Mouse (Mus musculus) layer of hippocampus, adult 18-20 months (tissue): ENCODE measurements at regions not wholly inside any gene's neighbourhood (a gene's known extent, or its start where the extent isn't known, plus 50 kb on each side); places are given as distances from the start of the nearest gene placed in this dataset.
"Not testable (repeated sequence)": the region's sequence is repeated elsewhere in the genome, so short reads cannot be mapped to it uniquely, and the experiment has no call there.

ENCODE experiments used
- DNase-seq, 2 experiments: peaks; one replicate each; pipeline ENCODE4 v3.0.0; 2022; ENCODE audit warnings: low spot score in 2 of 2

DNA sequence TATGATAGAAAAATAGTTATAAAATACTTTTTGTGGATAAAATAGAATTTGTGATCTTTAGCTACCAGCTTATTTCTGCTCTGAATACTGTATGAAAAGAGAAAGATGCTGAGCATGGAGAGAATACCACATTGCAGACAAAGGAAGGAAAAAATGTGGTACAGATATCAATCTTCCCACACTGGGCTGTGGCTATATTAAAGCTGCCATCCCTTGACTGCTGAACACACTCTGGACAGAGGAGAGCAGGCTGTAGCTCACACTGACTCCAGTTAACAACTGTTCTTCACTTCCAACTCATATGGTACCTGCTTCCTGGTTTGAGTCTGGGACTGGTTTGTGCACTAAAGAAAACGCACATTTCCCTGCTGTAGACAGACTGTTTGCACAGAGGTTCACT is 76.7 kb upstream of the Try4 start:
- DNase-seq: no peak

- no peak for DNase-seq
Measured at GRCm38 (mm10) chr6:41218415-41218814, 83.7 kb upstream of the Try4 start.

GRCm38 (mm10) chr6:41215857-41216256 is 86.2 kb upstream of the Try4 start:
- no peak for DNase-seq

DNA sequence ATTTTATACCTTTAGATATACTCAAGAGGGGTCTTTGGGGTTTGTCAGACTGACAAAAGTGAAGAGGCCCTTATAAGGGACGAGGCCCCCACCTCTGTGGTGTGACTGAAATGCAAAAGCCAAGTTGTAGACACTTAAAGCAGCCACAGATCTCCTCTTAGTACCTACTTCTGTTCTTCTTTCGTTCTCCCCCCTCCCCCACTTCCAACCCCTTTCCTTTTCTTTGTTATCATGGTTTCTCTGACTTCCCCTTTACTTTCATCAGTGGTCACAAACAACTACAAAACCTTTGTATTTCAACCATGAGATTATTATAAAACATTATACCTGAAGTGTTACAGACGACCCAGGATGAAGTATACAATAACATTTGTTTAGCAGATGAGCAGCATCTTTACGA is 96.2 kb upstream of the Try4 start:
- DNase-seq: no peak

GRCm38 (mm10) chr6:41202882-41203281 is 99.2 kb upstream of the Try4 start:
- DNase-seq: no peak

- no peak for DNase-seq
Measured at GRCm38 (mm10) chr6:41202302-41202701, 99.8 kb upstream of the Try4 start.

DNA sequence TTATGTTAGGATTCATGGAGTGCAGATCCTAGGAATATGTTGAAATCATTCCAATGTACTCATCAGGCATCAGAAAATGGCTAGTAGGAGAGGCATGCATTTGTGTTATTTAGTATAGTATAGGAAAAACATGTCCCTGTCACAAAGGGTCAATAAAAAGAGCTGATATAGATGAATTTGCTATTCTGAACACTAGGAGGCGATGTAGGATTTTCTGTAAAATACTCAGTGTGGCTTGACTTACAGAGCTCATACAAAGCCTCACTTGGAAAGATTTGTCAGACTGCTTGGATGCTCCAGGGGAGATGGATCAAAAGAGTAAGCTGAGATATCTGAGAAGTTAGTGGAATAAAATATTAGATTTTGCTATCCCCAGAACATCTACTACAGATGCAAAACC is 107.6 kb upstream of the Try4 start:
- DNase-seq: peak in 1 of 2 experiments; percentile 18

DNA sequence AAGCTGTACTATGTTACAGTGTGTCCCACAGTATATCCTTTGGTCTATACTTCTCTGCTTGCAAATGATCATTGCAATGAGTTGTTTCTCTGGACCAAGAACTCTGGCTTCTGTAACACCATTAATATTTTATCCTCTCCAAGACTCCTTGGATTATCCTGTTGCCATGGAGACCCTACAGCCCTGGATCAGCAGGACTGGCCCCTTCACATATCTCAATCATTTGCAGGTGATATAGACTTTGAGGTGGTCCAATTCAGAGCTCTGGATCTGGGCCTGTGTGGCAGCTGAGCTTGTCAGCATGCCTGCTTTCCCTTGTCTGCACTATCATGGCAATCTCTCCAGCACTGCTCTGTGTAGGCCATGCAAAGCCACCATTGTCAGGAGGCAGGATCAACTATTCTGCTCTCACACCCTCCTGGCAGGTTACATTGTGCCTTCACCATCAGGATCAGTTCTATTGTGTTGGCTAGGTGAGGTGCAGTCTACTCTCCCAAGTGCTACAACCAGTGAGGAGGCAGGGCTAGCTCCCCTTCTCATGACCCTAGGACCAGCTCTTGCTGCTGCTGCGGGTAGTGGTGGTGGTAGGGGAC is 110.2 kb upstream of the Try4 start:
- no peak for DNase-seq

DNA sequence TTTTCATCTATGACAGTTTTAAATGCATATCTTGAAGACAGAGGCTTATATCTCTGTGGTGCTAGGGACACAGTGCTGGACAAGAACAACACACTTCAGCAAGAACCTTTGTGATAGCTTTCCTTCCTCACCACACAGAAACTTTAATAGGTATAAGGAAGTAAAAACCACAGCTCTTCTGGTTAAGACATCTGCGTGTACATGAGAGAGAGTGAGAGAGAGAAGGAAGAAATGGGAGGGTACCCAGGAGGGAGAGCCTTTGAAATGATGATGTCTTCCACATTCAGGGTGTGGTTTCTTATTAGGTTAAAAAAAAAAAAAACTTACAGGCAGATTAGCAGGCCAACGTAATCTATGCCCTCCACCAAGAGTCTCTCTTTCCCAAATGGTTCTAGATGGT is 113.2 kb upstream of the Try4 start:
- no peak for DNase-seq

- DNase-seq: no peak
Measured at GRCm38 (mm10) chr6:41187966-41188365, 114.1 kb upstream of the Try4 start.

DNA sequence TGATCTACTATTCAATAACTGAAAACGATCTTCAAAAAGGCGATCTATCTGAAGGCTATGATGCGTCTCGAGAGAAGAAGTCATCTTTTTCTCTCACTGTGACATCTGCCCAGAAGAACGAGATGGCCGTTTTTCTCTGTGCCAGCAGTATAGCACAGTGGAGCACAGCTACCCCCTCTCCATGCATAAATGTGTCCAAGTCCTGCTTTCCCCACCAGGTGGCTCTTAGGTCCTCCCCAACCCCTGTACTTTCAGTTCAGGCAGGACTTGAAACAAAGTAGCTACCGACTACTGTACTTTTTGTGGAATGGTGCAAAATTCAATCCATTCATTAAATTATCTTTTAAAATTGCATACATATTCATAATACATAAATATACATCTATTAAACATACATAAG is 123.2 kb upstream of the Try4 start:
- no peak for DNase-seq

- no peak for DNase-seq
Measured at GRCm38 (mm10) chr6:41178019-41178418, 124.0 kb upstream of the Try4 start.

DNA sequence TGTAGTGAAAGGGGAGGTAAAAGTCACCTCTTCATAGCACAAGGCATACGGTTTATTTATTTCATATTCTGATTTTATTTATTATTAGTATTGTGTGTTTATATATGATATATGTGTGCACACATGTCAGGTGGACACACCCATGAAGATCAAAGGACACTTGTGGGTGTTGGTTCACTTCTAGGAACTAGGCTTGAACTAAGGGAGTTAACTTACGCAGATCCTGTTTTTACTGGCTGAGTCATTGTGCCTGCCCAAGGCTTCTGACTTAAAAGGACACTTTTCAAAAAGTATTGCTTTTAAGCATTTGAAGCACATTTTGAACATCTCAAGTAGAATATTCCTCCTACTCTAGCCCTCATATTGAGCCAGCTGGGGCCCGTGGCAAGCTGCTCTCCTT is 124.9 kb upstream of the Try4 start:
- DNase-seq: no peak

GRCm38 (mm10) chr6:41176034-41176433 is 126.0 kb upstream of the Try4 start:
- DNase-seq: no peak

DNA sequence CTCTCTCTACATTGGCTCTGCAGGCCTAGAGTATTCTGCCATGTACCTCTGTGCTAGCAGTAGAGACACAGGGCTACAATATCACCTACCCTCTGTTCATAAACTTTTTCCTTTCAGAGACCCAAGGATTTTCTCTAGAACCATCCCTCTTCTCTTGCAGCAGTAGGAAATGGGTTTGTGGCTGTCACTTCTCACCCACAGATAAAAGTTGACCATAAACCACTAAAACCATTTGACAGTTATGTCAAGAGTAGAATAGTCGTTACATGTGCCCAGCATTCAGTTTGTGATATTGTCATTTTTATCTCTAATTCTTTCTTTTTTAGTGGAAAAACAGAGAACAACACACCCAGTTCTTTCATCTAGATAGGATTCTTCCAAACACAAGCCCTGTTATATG is 128.2 kb upstream of the 2210010C04Rik start:
- DNase-seq: no peak

GRCm38 (mm10) chr6:41161693-41162092 is 126.4 kb upstream of the 2210010C04Rik start:
- DNase-seq: no peak

- DNase-seq: no peak
Measured at GRCm38 (mm10) chr6:41152101-41152500, 116.8 kb upstream of the 2210010C04Rik start.

- no peak for DNase-seq
Measured at GRCm38 (mm10) chr6:41151542-41151941, 116.2 kb upstream of the 2210010C04Rik start.

DNA sequence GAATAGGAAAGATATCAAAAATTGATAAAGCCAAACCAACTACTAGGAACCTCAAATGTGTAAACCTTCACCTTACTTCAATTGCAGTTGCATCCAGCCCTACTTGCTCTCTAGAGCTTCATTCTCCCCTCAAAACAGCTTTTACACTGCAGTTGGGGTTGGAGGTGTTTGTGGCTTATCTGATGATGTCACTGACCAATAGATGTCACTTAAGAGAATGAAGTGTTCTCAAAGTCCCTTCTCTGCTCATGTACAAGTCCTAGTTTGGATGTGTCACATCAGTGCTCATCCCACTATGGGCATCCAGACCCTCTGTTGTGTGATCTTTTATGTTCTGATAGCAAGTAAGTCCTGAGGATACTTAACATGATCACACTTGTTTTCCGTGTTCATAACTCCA is 105.6 kb upstream of the 2210010C04Rik start:
- DNase-seq: no peak

DNA sequence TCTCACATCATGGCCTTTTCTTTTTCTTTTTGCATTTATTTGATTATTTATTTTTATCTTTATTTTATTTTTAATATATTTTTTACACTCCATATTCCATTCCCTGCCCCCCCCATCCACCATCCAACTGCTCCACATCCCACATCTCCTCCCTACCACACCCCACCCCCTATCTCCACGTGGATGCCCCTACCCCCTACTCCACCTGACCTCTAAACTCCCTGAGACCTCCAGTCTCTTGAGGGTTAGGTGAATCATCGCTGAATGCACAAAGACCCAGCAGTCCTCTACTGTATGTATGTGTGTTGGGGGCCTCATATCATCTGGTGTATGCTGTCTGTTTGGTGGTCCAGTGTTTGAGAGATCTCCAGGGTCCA is 102.1 kb upstream of the 2210010C04Rik start:
- DNase-seq: not testable (repeated sequence)

DNA sequence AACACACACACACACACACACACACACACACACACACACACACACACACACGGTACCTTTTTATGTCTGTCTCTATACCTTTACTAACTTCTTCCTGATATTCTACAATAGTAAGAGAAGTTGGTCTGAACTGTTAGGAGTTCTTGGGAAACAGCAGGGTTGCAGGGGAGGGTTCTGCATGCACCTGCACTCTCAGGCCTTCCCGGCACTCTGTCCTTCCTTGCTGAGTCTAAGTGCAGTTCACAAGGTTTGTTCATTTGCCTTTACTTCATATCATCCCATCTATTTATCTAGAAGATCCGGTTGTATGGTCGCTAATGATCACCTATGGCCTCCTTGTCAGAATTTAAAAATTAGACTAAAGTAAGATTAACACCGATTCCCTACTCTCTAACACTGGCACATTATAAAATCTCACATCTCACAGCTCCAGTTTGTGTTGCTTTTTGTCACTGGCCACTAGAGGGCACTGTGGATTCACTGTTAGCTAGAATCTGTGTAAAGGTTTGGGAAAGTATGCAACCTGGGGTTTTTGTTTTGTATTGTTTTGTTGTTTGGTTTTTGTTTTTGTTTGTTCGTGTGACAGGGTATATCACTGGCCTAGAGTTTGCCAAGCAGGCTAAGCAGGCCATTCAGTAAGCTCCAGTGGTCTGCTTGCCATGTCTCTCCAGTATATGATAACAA is 101.5 kb upstream of the 2210010C04Rik start:
- DNase-seq: peak in 1 of 2 experiments; percentile 60

GRCm38 (mm10) chr6:41135160-41135559 is 99.9 kb upstream of the 2210010C04Rik start:
- no peak for DNase-seq

DNA sequence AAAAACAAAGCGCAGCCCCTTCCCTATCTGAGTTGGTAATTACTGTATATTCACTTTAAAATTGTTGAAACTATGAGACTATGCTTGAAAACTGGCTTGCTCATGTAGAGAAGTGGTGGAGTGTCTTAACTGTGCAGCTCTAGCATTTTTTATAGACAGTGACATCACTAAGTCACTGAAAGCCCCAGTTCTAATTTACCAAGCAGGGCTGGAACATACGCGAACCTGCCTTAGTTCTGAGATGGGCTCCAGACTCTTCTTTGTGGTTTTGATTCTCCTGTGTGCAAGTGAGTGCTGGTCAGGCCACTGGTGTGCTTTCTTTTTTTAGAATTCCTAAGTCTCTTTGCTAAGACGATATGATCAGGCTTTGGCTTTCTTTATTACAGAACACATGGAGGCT is 94.6 kb upstream of the 2210010C04Rik start:
- no peak for DNase-seq
